Mouse (Mus musculus) cerebellum, adult 11 months (tissue): ENCODE measurements at regions not wholly inside any gene's neighbourhood (a gene's known extent, or its start where the extent isn't known, plus 50 kb on each side); places are given as distances from the start of the nearest gene placed in this dataset.

Source experiments
- DNase-seq: peaks from one replicate; pipeline ENCODE4 v3.0.0; 2022

DNA sequence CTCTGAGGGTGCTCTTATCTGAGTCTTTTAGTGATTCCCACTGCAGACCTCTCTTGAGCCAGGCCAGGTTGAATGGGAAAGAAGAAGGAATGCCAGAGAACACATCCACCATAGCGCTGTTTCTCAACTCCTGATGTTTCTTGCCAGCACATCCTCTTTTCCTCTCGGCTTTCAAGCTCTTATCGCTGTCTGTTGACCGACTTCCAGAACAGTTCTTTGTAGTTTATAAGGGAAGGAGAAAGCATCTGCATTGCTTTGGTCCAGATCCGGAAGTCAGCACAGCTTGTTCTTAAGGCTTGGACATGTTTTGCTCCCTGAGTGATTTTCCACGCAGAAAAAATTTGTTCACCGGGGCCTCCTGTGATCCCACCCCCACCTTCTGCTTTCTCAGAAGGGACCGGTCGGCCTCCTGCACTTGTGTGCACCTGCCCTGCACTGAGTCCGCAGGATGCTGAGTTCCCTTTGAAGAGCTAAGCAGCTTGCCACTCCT, 183.7 kb downstream of the Bcl2l11 start:
- DNase-seq, result no peak

DNA sequence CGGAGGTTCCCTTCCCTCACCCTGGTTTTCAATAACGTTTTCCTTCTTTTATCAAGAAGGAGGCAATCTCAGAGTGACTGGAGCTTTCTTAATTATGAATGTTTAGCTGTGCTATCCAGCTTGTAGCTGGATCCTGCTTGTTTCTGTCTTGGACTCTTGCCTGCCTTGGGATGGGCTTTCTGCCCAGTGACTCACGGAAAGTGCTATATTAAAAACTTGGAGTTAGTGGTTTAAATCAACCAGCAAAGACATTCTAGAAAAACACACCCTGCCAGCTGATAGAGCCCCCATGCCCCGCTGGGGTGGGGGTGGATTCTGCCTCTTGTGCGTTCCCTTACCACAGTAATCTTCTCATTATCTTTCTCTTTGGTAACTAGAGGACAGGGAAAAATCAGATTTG, 184.2 kb downstream of the Bcl2l11 start:
- no peak for DNase-seq

DNA sequence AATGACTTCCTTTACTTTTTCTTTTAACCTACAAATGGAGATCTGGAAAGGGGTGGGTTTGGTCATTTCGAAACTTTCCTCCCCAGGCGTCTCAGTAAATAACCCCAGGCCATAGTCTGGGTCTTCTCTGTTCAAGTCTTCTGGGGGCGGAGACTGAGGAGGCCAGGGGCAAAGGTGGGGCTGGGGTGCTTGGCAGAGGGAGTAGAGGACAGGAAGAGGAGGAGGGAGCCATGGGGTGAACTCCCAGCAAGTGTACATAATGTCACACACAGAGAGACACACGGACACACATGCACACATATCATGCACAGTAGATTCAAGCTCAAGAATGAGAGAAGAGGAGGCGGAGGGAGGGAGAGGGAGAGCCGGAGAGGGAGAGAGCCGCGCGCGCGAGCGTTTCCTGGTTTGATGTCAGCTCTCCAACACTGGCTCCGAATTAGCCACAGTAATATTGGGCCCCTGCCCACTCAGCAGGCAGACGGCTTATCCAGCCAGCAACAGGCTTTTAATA, 186.3 kb downstream of the Bcl2l11 start:
- DNase-seq, result peak; percentile 46

DNA sequence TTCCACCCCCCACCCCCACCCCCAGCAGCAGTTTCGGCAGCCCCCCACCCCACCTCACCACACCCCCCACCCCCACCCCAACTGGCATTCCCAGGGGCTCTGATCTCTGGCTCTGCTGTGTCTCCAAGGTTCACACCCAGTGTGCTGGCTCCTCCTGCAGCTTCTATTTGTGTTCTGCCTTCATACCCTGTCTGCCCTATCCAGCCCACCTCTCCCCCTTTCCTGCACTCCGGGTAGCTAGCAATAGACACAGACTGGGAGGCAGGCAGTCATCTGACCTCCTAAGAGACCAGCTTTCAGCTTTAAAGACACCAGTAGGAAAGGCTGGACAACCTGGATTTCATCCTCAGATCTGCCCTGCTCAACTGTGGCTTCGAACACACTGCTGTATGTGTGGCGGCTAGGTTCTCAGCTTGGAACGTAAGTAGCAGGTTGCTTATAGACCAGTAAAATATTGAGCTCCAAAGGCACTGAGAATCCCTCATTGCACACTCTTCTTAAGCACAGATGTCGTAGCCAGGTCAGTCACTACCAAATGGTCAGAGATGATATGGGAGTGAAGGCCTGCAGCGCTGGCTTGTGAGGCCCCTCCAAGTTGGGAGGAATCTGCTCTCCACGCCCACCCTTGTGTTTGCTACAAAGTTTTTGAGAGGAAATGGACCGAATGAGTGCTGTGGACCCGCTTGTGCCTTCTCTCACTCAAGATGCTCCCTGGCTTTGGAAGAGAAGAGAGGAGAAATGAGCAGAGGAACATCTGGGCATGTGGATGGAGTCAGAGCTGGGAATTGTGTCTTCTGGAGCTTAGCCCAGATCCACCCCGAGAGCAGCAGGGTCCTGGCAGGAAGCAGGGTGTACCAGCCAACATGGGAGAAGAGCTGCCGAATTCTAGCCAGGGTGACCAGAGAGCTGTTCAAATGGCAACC, 187.1 kb downstream of the Bcl2l11 start:
- peak; percentile 12 for DNase-seq

DNA sequence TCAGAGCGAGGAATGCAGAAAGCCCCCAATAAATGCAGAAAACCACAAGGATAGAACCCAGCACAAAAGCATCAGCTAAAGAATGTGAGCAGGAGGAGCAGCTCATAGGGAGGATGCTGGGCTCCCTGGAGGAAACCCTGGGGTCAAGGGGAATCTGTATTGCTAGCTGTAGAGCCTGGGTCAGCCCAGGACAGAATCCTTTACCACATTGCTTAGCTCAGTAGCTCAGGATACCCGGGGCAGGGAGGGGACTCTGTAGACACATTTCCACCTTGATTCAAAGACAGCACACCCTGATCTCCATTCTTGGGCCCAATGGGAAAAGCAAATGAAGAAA, 187.7 kb downstream of the Bcl2l11 start:
- no peak for DNase-seq

DNA sequence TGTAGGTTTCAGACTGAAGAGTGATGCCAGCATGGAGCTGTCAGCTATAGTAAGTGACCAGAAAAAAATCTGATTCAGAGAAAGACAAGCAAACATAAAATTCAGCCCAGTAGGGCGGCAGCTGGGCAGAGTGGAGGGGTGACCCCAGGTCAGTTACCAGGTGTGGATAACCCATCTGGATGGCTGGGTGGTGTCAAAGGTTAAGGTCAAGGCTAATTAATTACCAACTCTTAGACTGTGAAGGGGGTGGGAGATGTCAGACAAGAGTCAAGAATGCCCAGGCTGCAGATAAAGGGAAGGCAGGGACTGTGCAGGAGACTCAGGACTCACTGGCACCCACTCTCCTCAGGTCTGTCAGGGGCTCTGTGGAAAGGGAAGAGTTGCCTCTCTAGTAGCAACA, 188.1 kb downstream of the Bcl2l11 start:
- no peak for DNase-seq

DNA sequence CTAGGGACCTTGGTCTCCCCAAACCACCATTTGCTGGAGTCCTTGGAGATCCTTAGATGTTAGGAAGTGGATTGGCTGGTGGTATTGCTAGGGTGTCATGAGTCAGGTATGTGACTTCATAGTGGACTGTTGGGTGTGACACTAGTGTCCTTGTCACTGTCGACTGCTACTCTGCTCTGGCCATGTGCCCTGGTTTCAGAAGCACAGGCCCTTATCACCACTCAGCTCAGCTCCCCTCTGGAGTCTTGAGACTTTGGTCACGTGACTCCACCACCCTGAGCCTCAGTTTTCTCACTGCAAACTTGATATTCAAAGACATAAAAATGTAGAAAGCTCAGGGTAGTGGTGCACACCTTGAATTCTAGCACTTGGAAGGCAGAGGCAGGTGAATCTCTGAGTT, 190.7 kb downstream of the Bcl2l11 start:
- no peak for DNase-seq

DNA sequence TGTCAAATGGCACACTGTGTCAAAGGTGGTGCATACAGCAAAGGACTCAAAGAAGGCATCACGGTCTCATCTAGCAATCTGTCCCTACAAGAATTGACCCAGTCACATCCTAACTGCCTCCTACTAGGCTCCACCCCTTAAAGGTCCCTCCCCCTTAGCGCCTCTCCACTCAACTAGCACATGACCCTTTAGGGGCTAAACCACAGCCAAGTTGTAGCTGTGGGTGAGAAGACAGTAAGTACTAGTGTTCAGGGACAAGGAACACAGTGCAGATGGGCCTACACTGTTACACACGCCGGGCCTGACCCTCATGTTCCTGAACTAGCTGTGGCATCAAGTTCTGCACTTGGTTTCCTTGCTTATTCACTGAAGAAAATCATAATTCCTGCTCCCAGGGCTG, 192.4 kb downstream of the Bcl2l11 start:
- DNase-seq, result no peak

DNA sequence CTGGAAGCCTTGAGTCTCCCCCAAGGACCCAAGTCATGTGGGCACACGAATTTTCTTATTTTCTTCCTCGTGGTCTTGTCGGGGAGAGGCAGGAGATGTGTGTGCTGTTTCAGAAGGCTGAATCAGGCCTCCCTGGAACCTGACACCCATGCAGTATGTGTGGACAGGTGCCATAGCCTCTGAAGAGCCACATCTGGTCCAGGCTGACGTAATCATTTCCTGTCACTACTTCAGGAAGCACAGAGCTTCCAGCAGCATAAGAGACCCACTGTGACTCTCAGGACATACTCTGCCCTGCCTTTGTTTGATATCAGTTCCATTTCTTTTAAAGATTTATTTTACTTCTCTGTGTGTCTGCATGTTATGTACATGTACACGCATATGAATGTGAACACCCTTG, 193.1 kb downstream of the Bcl2l11 start:
- DNase-seq, result no peak

DNA sequence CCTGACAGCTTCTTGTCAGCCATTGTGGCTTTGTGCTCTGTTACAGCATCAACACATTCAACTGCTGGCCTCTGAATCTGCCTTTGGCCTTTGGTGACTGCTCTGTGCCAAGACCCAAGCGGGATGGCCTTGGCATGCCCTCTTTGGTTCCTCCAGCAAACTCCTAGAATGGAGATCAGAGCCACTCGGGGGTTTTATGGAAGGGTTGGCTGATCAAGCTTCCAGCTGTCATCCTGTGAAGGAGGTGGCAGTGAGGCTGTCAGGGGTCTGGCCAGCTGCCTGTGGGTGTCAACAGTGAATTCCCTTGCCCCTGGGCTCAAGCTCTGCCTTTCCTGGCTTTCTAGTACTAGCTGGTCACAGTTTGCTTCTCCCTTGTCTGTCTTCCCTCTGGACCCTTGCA, 195.6 kb downstream of the Bcl2l11 start:
- no peak for DNase-seq

DNA sequence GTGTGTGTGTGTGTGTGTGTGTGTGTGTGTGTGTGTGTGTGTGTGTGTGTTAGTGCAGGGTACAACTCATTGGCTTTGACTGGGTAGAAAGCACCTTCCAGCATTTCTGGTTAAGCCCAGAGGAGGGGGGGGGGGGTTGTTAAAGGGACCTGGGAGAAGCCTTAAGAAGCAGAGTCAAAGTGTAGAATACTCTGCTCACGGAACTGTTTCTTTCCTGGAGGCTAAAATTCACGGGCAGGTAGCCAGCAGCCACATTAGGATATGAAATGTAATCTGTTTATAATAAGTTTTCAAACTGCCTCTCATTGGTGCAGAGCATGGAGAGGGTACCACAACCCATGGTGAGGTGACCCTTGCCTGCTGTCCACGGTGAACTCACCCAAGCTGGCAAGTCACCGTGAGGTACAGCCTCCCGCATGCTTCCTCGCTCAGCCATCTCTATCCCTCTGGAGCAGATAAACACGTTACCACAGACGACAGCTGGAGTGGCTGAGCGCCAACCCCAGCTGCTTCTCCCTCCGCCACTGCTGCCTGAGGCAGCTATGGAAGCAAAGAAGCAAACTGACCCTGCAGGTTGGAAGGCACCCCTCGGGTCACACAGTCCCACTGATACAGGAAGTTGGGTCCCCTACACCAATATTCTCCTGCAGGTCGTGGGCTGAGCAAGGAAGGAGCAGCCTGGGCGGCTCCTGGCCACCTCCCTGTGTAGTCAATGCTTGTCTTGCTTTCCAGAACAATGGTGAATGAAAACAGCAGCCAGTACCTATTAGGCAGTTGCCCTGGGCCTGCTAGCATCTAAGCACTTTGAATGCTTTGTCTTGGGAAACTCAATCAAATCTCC, 198.6 kb downstream of the Bcl2l11 start:
- no peak for DNase-seq

DNA sequence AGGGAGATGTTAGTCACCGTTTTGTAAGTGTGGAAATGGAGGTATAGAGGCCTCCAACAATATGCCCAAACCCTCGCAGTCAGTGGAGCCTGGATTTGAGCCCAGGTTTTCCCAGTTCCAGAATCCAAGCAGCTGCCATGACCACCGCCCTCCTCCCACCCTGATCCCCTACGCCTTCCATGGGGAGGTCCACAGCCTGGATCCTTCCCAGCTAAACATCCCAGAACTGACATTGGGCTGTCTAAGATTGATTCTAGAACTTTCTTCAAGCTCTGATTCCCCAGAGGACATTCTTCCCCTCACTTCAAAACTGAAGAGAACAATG, 199.2 kb downstream of the Bcl2l11 start:
- no peak for DNase-seq

DNA sequence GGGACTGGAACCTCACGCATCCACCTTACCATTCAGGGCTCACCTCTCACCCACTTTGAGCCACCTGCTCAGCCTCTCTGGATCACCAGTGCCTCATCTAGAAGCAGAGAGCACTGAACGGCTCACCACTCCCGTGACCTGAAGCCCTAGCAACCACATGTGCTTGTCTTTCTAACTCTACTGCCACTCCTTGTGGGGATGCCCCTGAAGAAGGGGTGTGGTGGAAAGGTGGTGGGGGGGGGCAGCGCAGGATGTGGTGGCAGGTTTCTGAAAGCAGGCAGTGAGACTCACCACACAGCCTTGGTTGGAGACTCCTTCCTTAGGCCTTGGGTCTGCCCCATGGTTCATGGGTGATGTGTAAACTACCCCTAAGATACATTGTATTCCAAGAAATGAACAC, 199.6 kb downstream of the Bcl2l11 start:
- DNase-seq, result no peak

DNA sequence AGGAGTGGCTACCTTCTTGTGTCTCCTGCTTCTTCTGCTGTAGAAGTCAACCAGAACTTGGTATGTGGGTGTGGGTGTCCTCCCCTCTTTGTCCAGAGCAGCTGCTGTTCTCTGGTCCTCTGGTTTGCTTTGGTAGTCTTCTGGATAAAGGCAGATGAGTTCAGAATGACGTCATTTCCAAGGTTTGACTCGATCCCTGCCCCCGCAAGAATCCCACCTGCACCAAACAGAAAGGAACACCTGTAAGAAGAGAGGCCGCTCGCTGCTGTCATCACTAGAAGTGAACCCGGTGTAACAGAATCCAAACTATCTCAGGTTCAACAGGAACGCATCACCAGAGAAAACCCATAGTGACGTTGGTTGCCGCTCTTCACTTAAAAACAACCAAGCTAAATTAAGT, 205.0 kb downstream of the Bcl2l11 start:
- no peak for DNase-seq

DNA sequence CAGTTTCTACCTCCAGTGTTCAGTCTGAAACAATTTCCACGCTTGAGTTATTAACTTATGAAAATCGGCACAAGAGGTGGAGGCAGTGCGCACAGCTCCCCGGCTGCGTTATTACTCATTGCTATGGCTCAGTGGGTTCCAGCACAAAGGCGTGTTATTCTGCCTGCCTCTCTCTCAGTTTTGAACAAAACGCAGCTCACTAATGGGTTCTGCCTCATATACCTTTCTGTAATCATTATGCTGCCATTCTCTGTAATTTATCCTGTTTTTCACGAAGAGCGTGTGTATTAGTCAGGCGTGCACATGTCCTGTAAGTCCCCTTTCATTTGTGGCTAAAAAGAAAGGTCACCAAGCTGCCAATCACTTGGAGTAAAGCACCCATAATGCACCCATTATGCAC, 205.4 kb downstream of the Bcl2l11 start:
- DNase-seq, result no peak

DNA sequence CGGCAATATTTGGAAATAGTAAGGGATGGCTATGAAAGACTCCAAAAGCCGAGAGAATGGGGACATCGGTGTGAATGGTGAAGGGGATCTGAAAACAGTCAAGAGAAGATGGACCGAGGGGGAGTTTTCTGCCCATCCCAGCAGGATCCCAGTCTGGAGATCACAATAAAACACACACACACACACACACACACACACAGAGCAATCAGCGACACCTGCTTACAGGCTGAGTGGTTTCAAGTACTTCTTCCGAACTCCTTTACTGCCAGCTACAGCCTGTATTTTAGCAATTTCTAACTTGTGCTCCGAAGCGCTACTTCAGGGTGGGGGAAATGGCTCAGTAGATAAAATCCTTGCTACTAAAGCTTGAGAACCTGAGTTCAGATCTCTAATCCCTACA, 205.8 kb downstream of the Bcl2l11 start:
- DNase-seq, result no peak

DNA sequence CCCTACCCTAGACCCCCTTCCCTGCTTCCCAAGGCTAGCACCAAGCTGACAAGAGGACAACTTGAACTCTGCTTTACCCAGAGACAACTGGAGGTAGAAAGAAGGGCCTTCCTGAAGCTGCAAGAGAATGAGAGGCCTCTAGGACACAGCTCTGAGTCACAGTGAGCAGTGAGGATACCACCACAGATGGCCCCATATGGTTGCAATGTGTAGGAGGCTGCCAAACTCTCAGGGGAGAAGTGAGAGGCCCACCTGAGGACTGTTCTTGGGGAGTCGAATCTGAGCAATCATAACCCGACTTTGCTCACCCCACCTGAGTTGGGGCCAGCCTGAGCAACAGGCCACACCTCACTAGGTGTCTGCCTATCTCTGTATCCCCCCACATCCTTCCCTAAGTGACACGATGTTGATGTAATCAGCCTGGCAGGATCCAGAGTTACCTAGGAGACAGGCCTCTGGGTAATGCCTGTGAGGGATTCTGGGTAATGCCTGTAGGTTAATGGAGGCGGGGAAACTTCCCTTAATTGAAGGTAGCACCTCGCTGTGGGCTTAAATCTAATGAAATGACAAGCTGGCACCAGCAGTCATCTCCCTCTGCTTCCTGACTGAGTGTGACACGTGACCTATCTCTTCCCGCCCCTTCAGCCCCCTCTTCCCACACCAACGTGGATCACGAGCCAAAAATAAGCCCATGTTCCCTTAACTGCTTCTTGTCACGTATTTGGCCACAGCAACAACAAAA, 207.7 kb downstream of the Bcl2l11 start:
- no peak for DNase-seq

DNA sequence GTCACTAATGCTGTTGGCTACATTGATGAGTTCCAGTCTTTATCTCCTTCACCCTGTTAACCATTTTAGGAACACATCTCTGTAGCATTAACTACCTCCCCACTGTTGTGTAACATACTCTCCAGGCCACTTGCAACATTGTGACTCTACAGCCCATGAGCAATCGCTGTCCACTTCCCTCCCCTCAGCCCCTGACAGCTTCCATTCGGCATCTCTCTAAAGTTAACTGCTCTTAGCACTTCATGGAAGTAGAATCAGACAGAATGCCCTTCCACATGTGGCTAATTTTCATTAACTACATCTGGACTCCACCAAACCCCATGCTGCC, 208.3 kb downstream of the Bcl2l11 start:
- DNase-seq, result no peak

DNA sequence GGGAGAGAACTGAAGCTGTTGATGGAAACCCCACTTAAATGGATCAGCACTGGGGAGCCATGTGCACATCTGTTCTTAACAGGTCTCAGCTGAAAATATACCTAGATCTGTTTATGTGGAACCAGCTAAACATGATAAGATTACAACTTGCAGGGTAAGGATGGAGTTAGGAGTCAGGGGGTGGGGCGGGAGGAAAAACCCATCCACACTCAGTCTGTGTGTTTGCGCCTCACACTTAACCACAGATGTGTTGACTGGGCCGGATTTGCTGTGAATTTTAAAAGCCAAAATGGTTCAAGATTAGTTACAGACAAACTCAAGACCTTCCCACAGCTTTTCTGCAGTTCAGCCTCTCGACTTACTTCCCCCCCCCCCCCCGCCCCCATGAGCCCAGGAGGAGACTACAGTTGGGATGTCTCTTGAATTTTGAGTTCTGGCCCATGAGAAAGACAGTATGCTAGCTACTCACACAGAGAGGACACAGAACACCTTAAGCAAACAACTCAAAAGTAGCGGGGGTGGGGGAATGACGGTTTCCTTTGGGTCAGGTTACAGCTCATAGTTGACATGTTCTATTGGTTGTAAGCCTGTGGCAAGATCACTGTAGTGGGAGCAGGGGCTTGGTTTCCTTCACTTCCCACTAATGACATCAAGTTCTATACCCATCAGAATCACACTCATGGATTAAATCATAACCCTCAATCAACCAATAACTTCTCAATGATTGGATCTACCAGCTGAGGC, 209.1 kb downstream of the Bcl2l11 start:
- no peak for DNase-seq

DNA sequence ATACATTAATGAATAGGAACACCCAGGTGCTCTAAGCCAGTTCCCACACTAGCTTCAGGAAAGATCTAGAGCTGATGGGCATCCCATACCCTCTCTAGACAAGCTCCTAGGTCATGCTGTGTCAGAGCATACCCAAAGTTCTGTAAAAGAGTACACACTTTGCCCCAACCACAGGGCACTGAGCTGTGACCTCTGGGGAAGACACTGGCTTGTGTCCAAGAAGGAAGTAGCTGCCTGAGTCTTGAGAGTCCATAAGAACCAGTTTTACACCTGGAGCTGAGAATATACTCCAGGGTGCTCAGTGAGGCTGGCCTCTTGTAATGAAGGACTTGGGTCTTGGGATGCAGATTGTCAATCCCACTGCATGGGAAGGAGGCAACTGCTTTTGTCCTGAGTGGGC, 211.4 kb downstream of the Bcl2l11 start:
- DNase-seq, result no peak

DNA sequence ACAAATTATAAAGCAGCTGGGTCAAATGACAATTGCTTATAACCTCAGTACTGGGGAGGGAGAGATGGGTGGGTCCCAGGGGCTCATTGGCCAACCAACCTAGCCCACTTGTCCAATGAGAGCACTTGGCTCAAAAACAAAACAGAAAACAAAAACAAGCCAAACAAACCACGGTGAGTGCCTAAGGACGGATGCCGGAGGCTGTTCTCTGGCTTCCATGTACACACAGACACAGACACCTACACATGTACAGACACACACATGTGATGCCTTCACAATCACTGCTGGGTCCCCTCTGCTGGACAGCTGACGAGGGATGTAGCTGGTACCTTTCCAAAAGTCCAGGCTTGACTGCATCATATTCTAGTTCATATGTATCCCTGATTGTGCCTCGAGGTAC, 212.0 kb downstream of the Bcl2l11 start:
- DNase-seq, result no peak

DNA sequence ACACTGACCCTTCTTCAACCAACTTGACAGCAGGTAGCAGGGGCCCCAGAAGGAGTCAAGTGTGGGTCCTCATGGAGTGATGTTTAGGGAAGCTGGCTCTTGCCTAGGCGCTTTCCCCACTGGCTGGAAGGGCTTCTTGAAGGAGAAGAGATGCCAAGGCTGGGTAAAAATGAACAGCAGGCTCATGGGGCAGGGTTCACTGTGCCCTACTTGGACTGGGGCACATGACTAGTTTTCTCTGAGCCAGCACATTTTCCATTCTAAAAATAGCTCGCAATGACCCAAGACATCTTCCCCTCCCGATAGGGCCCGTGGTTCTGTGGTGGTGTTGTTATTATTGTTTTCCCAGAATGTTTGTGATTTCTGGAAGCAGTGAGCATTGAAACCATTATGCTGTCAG, 212.6 kb downstream of the Bcl2l11 start:
- no peak for DNase-seq
